Comparison of ENCODE assay signal across 8 mouse cellular contexts in genomic region chr4:65125341-65126332, GRCm38 (mm10). TPM values are rescaled to one million over a fixed set of nuclear protein-coding genes. Genes with fewer than 3 reads are reported as not detected.
A peak's percentile ranks its signal among the peaks of the same experiment; 100 is the strongest.
DNase-seq lines count a peak whose midpoint lies in the region; ATAC-seq and TF ChIP-seq lines count a peak whose summit lies in the region.

No protein-coding gene starts in this region.

- H3K4me1 ChIP-seq in embryonic facial prominence, embryonic 13.5 days = peaks cover 20% of the 10 kb centered on the region
- peaks cover 28% of the 10 kb centered on the region for H3K4me1 ChIP-seq in heart, embryonic 13.5 days
- H3K4me1 ChIP-seq in kidney, embryonic 14.5 days (ENCODE audit: control insufficient read depth, insufficient read depth, low read length) = 0 out of 2 replicates have a peak, but pooled peaks cover 5% of the 10 kb centered on the region
- no peaks in the 10 kb centered on the region for H3K4me1 ChIP-seq in liver, embryonic 14.5 days (replicated peaks; ENCODE audit: control insufficient read depth in 2 of 2, insufficient read depth in 2 of 2, low read length in 1 of 2)
- H3K4me1 ChIP-seq in neural tube, embryonic 13.5 days (replicated peaks) = peaks cover 42% of the 10 kb centered on the region

- no peak for TF ChIP-seq EP300 in liver, embryonic 14.5 days (IDR thresholded peaks at IDR 0.05; ENCODE audit: low read depth)

- H3K4me3 ChIP-seq in embryonic facial prominence, embryonic 13.5 days = peak overlapping the region; percentile 61
- H3K4me3 ChIP-seq in heart, embryonic 13.5 days = peak overlapping the region; percentile 68
- H3K4me3 ChIP-seq in kidney, embryonic 14.5 days (ENCODE audit: low read length) = peak overlapping the region; percentile 57
- peak overlapping the region; percentile 31 to 32 for H3K4me3 ChIP-seq in liver, embryonic 14.5 days (ENCODE audit: insufficient read depth in 1 of 2, low read depth in 2 of 2, low read length in 2 of 2)
- peak overlapping the region; percentile 56 for H3K4me3 ChIP-seq in neural tube, embryonic 13.5 days

- peak; percentile 44 to 52 for DNase-seq in right cerebral cortex, postnatal 10 days (ENCODE audit: low spot score in 2 of 2)
- no peak for DNase-seq in right cerebral cortex, postnatal 25 days
- no peak for DNase-seq in liver, embryonic 14.5 days (ENCODE audit: low read depth in 3 of 3, low spot score in 3 of 3)

- peak overlapping the region; percentile 89 for H3K4me2 ChIP-seq in embryonic facial prominence, embryonic 13.5 days
- H3K4me2 ChIP-seq in heart, embryonic 13.5 days = peak overlapping the region; percentile 88
- peak overlapping the region; percentile 88 for H3K4me2 ChIP-seq in kidney, embryonic 14.5 days (replicated peaks; ENCODE audit: low read depth, low read length)
- H3K4me2 ChIP-seq in liver, embryonic 14.5 days (ENCODE audit: low read depth) = peak overlapping the region; percentile 49
- H3K4me2 ChIP-seq in neural tube, embryonic 13.5 days = peak overlapping the region; percentile 92

- H3K9me3 ChIP-seq in embryonic facial prominence, embryonic 13.5 days = no peaks in the 10 kb centered on the region
- H3K9me3 ChIP-seq in heart, embryonic 13.5 days = no peaks in the 10 kb centered on the region
- no peaks in the 10 kb centered on the region for H3K9me3 ChIP-seq in kidney, embryonic 14.5 days (ENCODE audit: control insufficient read depth, low read length)
- H3K9me3 ChIP-seq in liver, embryonic 14.5 days (ENCODE audit: control insufficient read depth, low read length) = no peaks in the 10 kb centered on the region
- no peaks in the 10 kb centered on the region for H3K9me3 ChIP-seq in neural tube, embryonic 13.5 days

- H3K36me3 ChIP-seq in embryonic facial prominence, embryonic 13.5 days = no peaks in the 10 kb centered on the region
- no peaks in the 10 kb centered on the region for H3K36me3 ChIP-seq in heart, embryonic 13.5 days
- H3K36me3 ChIP-seq in kidney, embryonic 14.5 days (ENCODE audit: control insufficient read depth, insufficient read depth, low read length) = no peaks in the 10 kb centered on the region
- H3K36me3 ChIP-seq in liver, embryonic 14.5 days (replicated peaks; ENCODE audit: control insufficient read depth, insufficient read depth, low read depth) = no peaks in the 10 kb centered on the region
- H3K36me3 ChIP-seq in neural tube, embryonic 13.5 days = no peaks in the 10 kb centered on the region

- under 1% methylated on average over 30 of the region's 30 CpGs for WGBS in embryonic facial prominence, embryonic 13.5 days
- WGBS in heart, embryonic 13.5 days = under 1% methylated on average over 30 of the region's 30 CpGs
- WGBS in kidney, embryonic 14.5 days = under 1% methylated on average over 30 of the region's 30 CpGs
- under 1% methylated on average over 30 of the region's 30 CpGs for WGBS in liver, embryonic 14.5 days (ENCODE audit: insufficient replicate concordance)
- under 1% methylated on average over 30 of the region's 30 CpGs for WGBS in neural tube, embryonic 13.5 days

- no peak for TF ChIP-seq CTCF in liver, embryonic 14.5 days (IDR thresholded peaks at IDR 0.05; ENCODE audit: low read depth)

- peak overlapping the region; percentile 75 for H3K27ac ChIP-seq in embryonic facial prominence, embryonic 13.5 days
- H3K27ac ChIP-seq in heart, embryonic 13.5 days (replicated peaks) = peak overlapping the region; percentile 76
- peak overlapping the region; percentile 78; the same call in 1 of the 2 replicates for H3K27ac ChIP-seq in kidney, embryonic 14.5 days (ENCODE audit: low read depth, low read length)
- no peak overlapping the region for H3K27ac ChIP-seq in liver, embryonic 14.5 days
- no peak overlapping the region for H3K27ac ChIP-seq in neural tube, embryonic 13.5 days (replicated peaks)

- peak; percentile 11; the same call in 1 of the 2 replicates for ATAC-seq in embryonic facial prominence, embryonic 13.5 days (ENCODE audit: insufficient number of reproducible peaks, insufficient read depth, low FRiP score, low TSS enrichment, low read depth)
- ATAC-seq in heart, embryonic 13.5 days (ENCODE audit: extremely low read depth, insufficient number of reproducible peaks, low FRiP score, low TSS enrichment) = no peak
- peak; percentile 62 for ATAC-seq in kidney, embryonic 14.5 days (ENCODE audit: low FRiP score, low TSS enrichment)
- ATAC-seq in liver, embryonic 14.5 days (ENCODE audit: insufficient read depth) = no peak
- ATAC-seq in neural tube, embryonic 13.5 days (ENCODE audit: low read depth) = peak; percentile 45; the same call in 1 of the 2 replicates
- ATAC-seq in activated CD4-positive, CD25-positive, alpha-beta regulatory T cell, adult 4 months = no peak

- peaks cover 30% of the 10 kb centered on the region for H3K27me3 ChIP-seq in embryonic facial prominence, embryonic 13.5 days
- peaks cover 20% of the 10 kb centered on the region for H3K27me3 ChIP-seq in heart, embryonic 13.5 days (replicated peaks)
- H3K27me3 ChIP-seq in kidney, embryonic 14.5 days (ENCODE audit: control insufficient read depth, insufficient read depth, low read length) = peaks cover 11% of the 10 kb centered on the region; the same call in 1 of the 2 replicates
- peaks cover 28% of the 10 kb centered on the region for H3K27me3 ChIP-seq in liver, embryonic 14.5 days (ENCODE audit: control insufficient read depth, insufficient read depth, low read length)
- peaks cover 75% of the 10 kb centered on the region for H3K27me3 ChIP-seq in neural tube, embryonic 13.5 days

- H3K9ac ChIP-seq in embryonic facial prominence, embryonic 13.5 days = peak overlapping the region; percentile 76
- H3K9ac ChIP-seq in heart, embryonic 13.5 days = peak overlapping the region; percentile 84
- H3K9ac ChIP-seq in kidney, embryonic 14.5 days (ENCODE audit: low read depth, low read length) = peak overlapping the region; percentile 69
- no peak overlapping the region for H3K9ac ChIP-seq in liver, embryonic 14.5 days (replicated peaks)
- H3K9ac ChIP-seq in neural tube, embryonic 13.5 days = peak overlapping the region; percentile 58

RNA-seq across cellular contexts. Expression of gene Pappa, which starts 1.7 kb away (rescaled TPM):
- 2.2 and 3.9 TPM in 2 replicates for polyA plus RNA-seq in embryonic facial prominence, embryonic 13.5 days (2015; fragmentation: Nextera tagmentation; extraction: Ambion mirVana)
- 0.73 and 0.80 TPM in 2 replicates for polyA plus RNA-seq in heart, embryonic 13.5 days (2015; fragmentation: Nextera tagmentation; extraction: Ambion mirVana)
- 3.5 and 3.7 TPM in 2 replicates for polyA plus RNA-seq in kidney, embryonic 14.5 days (2014; fragmentation: Nextera tagmentation; extraction: Ambion mirVana)
- 0.01 TPM in 2 replicates for polyA plus RNA-seq in liver, embryonic 14.5 days (2012; rRNA removed)
- polyA plus RNA-seq in liver, embryonic 14.5 days (2014; fragmentation: Nextera tagmentation; extraction: Ambion mirVana) = 0.01 and 0.03 TPM in 2 replicates
- polyA plus RNA-seq in neural tube, embryonic 13.5 days (2015; fragmentation: Nextera tagmentation; extraction: Ambion mirVana) = 0.66 and 0.76 TPM in 2 replicates
- not detected for polyA plus RNA-seq in activated CD4-positive, CD25-positive, alpha-beta regulatory T cell, adult 4 months (2017; shearing (Covaris generic))

Comparison
In these comparisons a context has a peak if more than half of its experiments do, and no peak if none do; other contexts are left out.
1. DNase-seq: peak in right cerebral cortex, postnatal 10 days (2 of 2); none in right cerebral cortex, postnatal 25 days (single experiment) and liver, embryonic 14.5 days (0 of 3).
2. ATAC-seq: peak in embryonic facial prominence, embryonic 13.5 days (single experiment), kidney, embryonic 14.5 days (single experiment) and neural tube, embryonic 13.5 days (single experiment); none in heart, embryonic 13.5 days (single experiment), liver, embryonic 14.5 days (single experiment) and activated CD4-positive, CD25-positive, alpha-beta regulatory T cell, adult 4 months (single experiment).
3. H3K27ac ChIP-seq: peak in embryonic facial prominence, embryonic 13.5 days (single experiment), heart, embryonic 13.5 days (single experiment) and kidney, embryonic 14.5 days (single experiment); none in liver, embryonic 14.5 days (single experiment) and neural tube, embryonic 13.5 days (single experiment).
4. Peak in every context shown above with its lines, with median percentiles within 50 percentile points of each other: H3K4me2 ChIP-seq and H3K4me3 ChIP-seq.